In genomic region chr5:23711671-23712129, GRCm38 (mm10) we compare ENCODE assay signal across 8 mouse cellular contexts. TPM values are rescaled to one million over a fixed set of nuclear protein-coding genes. Genes with fewer than 3 reads are reported as not detected.
DNase-seq lines count a peak whose midpoint lies in the region; ATAC-seq and TF ChIP-seq lines count a peak whose summit lies in the region.
"Not testable (repeated sequence)": the region's sequence is repeated elsewhere in the genome, so short reads cannot be mapped to it uniquely, and the experiment has no call there.

No protein-coding gene starts in this region.

- H3K79me3 ChIP-seq in C2C12 (ENCODE audit: low read depth), result peaks cover 19% of the 10 kb centered on the region

- H3K9ac ChIP-seq in heart, embryonic 14.5 days (ENCODE audit: low read length), result peak overlapping the region; percentile 80

- H3K4me2 ChIP-seq in heart, embryonic 14.5 days (ENCODE audit: low read length), result peak overlapping the region; percentile 84

- H3K27ac ChIP-seq in embryonic fibroblast, embryonic 13.5 days (ENCODE audit: insufficient read depth, low read length), result peak overlapping the region; percentile 63
- H3K27ac ChIP-seq in heart, embryonic 14.5 days (replicated peaks in 1 of 2; ENCODE audit: control insufficient read depth in 1 of 2, insufficient read depth in 1 of 2, low read depth in 2 of 2, low read length in 2 of 2), result peak overlapping the region; percentile 86 to 89

- not testable (repeated sequence) for ATAC-seq in heart, embryonic 14.5 days (ENCODE audit: insufficient number of reproducible peaks, insufficient read depth, low FRiP score, low read depth)

- not testable (repeated sequence) for H3ac ChIP-seq in C2C12 (ENCODE audit: control insufficient read depth, insufficient read length, low read depth)

- DNase-seq in adrenal gland, postnatal 14 days, result peak; percentile 32
- peak; percentile 42 for DNase-seq in kidney, adult 9 months
- peak; percentile 7 to 13 for DNase-seq in left cerebral cortex, postnatal 36 days (ENCODE audit: low spot score in 2 of 2)
- DNase-seq in lung, postnatal 36 days, result peak; percentile 60
- peak; percentile 17 to 49 for DNase-seq in right cerebral cortex, adult 2 months (ENCODE audit: low spot score in 2 of 2)

- H3K9me3 ChIP-seq in heart, embryonic 14.5 days (ENCODE audit: control insufficient read depth, low read length), result peaks cover 29% of the 10 kb centered on the region

- TF ChIP-seq CTCF in C2C12 (IDR thresholded peaks at IDR 0.05; ENCODE audit: control insufficient read depth, insufficient read depth, insufficient read length); embryonic fibroblast, embryonic 13.5 days (IDR thresholded peaks at IDR 0.05; ENCODE audit: borderline replicate concordance, insufficient read depth, low read length): not testable (repeated sequence)

- peak overlapping the region; percentile 65 for H3K4me3 ChIP-seq in C2C12 (ENCODE audit: insufficient read depth, poor library complexity, severe bottlenecking)
- H3K4me3 ChIP-seq in embryonic fibroblast, embryonic 13.5 days (ENCODE audit: insufficient read depth, low read length), result peak overlapping the region; percentile 80
- peak overlapping the region; percentile 76 to 92 for H3K4me3 ChIP-seq in heart, embryonic 14.5 days (ENCODE audit: control insufficient read depth in 1 of 2, insufficient read depth in 1 of 2, low read depth in 1 of 2, low read length in 2 of 2)

- 55% methylated on average over 6 of the region's 6 CpGs for WGBS in heart, embryonic 14.5 days

- TF ChIP-seq POLR2A in embryonic fibroblast, embryonic 13.5 days (IDR thresholded peaks at IDR 0.05; ENCODE audit: low read depth, low read length), result not testable (repeated sequence)

- not testable (repeated sequence) for H3K27me3 ChIP-seq in C2C12 (ENCODE audit: control insufficient read depth, insufficient read depth, insufficient read length); heart, embryonic 14.5 days (ENCODE audit: control insufficient read depth, insufficient read depth, low read length)

- intact Hi-C loops in left cerebral cortex, postnatal 36 days (cut with DNase I), result not testable (repeated sequence)

- not testable (repeated sequence) for H3K4me1 ChIP-seq in embryonic fibroblast, embryonic 13.5 days (ENCODE audit: control insufficient read depth, insufficient read depth, low read length); heart, embryonic 14.5 days (ENCODE audit: control insufficient read depth in 2 of 2, insufficient read depth in 2 of 2, low read length in 2 of 2)

- peaks cover 42% of the 10 kb centered on the region for H3K36me3 ChIP-seq in C2C12 (ENCODE audit: control insufficient read depth, insufficient read depth)
- peaks cover 31% of the 10 kb centered on the region for H3K36me3 ChIP-seq in heart, embryonic 14.5 days (ENCODE audit: control insufficient read depth, insufficient read depth, low read length)

- peaks cover 21% of the 10 kb centered on the region for H3K79me2 ChIP-seq in C2C12 (ENCODE audit: control insufficient read depth, insufficient read depth)

RNA-seq across cellular contexts. Expression of gene Srpk2, which starts 27.3 kb away (rescaled TPM):
- polyA plus RNA-seq in C2C12 (2012; fragmentation: generic; extraction: Trizol), result 4.9 TPM
- 43.1 and 46.4 TPM in 2 replicates for total RNA-seq in adrenal gland, postnatal 14 days (2021)
- polyA plus RNA-seq in embryonic fibroblast, embryonic 13.5 days (2011; ENCODE audit: insufficient read length, low read depth, missing spikeins), result 51.5 and 66.9 TPM in 2 replicates
- polyA plus RNA-seq in heart, embryonic 14.5 days (2014; fragmentation: Nextera tagmentation; extraction: Ambion mirVana), result 49.6 and 50.8 TPM in 2 replicates
- total RNA-seq in left cerebral cortex, postnatal 36 days (2021), result 100 to 1,000 TPM; 179 to 194 TPM

Comparison
In these comparisons a context has a peak if more than half of its experiments do, and no peak if none do; other contexts are left out.
1. DNase-seq: peak in every context shown above with its lines; median percentile 60 in lung, postnatal 36 days; 42 in kidney, adult 9 months; 33 in right cerebral cortex, adult 2 months; 32 in adrenal gland, postnatal 14 days; 10 in left cerebral cortex, postnatal 36 days.